Mouse (Mus musculus): ENCODE data around the gene Olfr667. TPM values are rescaled to one million over a fixed set of nuclear protein-coding genes. Genes with fewer than 3 reads are reported as not detected.
"Not testable (repeated sequence)": the region's sequence is repeated elsewhere in the genome, so short reads cannot be mapped to it uniquely, and the experiment has no call there.

The Olfr667 gene
- not detected in 2 replicates for polyA plus RNA-seq (2012; rRNA removed)

DNA sequence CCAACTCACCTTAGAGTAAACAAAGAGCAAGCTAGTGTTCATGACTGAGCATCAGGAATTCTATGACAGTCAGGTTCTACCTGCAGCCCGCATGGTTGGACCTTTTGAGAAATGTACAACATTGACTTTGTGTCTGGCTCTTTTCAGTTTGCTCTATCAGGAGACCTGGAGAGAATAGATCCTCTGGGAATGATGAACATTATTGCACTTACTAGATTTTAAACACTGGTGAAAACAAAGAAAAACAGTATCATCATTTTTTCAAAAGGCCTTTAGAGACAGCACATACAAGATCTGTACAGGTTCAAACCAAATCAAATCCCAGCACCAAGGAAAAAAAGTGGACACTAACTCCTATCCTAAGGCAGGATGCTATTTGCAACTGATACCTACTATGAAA lies at the start of gene Olfr667:
Gene Olfr667 (minus strand): TSS at position 101 of the 400 bp plus-strand sequence.
- H3K36me3 ChIP-seq (ENCODE audit: control insufficient read depth, insufficient read depth, low read length): no peaks in the 10 kb centered on the region
- no peak for DNase-seq
- TF ChIP-seq POLR2A (IDR thresholded peaks at IDR 0.05; ENCODE audit: control insufficient read depth, extremely low read depth, insufficient read depth, low read length, poor library complexity) (no peak), CTCF (IDR thresholded peaks at IDR 0.05; ENCODE audit: borderline replicate concordance, control insufficient read depth, extremely low read depth, insufficient read depth, low read length, poor library complexity) (no peak)
- H3K4me3 ChIP-seq (ENCODE audit: control insufficient read depth, insufficient read depth, low read length): no peak within 1 kb of the TSS
- WGBS: 95% methylated on average over 1 of the region's 1 CpGs
- H3K4me1 ChIP-seq (replicated peaks; ENCODE audit: control insufficient read depth, insufficient read depth, low read length): no peaks in the 10 kb centered on the region
- H3K27ac ChIP-seq (ENCODE audit: control insufficient read depth, insufficient read depth, low read length): no peak within 1 kb of the TSS
- no peaks in the 10 kb centered on the region for H3K27me3 ChIP-seq (ENCODE audit: control insufficient read depth, insufficient read depth, low read length)

DNA sequence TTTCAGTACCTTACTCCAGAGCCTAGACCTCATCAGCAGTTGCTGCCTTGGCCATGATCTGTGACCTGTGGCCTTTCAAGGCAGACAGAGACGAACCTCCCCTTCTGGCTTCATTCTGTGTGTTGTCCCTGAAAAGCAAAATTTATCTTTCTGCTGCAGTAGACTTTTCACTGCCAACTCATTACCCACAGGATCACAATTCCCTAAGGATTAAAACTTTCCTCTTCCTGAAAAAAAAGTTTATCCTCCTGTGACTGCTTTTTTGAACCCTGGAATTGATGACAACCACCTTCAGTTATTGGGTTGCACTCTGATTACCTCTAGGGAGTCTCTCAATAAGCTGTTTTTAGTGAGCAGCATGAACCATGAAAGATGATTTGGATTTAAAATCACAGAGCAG lies 41.2 kb upstream of the Olfr667 start, which contains the start of gene Olfr670:
Gene Olfr670 (minus strand): TSS at position 101 of the 400 bp plus-strand sequence.
- Histone ChIP-seq H3K4me1 (replicated peaks; ENCODE audit: control insufficient read depth, insufficient read depth, low read length) (no peaks in the 10 kb centered on the region), H3K4me3 (ENCODE audit: control insufficient read depth, insufficient read depth, low read length) (no peak within 1 kb of the TSS), H3K36me3 (ENCODE audit: control insufficient read depth, insufficient read depth, low read length) (no peaks in the 10 kb centered on the region), H3K27ac (ENCODE audit: control insufficient read depth, insufficient read depth, low read length) (no peak within 1 kb of the TSS), H3K27me3 (ENCODE audit: control insufficient read depth, insufficient read depth, low read length) (no peaks in the 10 kb centered on the region)
- TF ChIP-seq POLR2A (IDR thresholded peaks at IDR 0.05; ENCODE audit: control insufficient read depth, extremely low read depth, insufficient read depth, low read length, poor library complexity) (no peak), CTCF (IDR thresholded peaks at IDR 0.05; ENCODE audit: borderline replicate concordance, control insufficient read depth, extremely low read depth, insufficient read depth, low read length, poor library complexity) (no peak)
- WGBS: 72% methylated on average over 1 of the region's 1 CpGs
- DNase-seq: no peak

DNA sequence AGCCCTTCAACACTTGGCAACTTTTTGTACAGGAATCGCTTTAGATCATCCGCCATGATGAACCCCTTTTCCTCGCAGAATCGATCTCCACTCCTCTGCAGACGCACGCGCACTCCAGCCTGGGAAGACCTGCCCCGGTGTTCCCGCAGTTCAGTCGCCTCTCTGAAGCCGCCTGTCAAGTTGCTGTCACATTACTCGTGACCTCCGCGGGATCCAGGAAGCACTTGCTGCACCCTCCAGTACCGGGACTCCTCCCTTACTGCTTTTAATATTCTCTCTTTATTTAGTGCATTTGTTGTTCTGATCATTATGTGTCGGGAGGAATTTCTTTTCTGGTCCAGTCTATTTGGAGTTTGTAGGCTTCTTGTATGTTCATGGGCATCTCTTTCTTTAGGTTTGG lies 29.0 kb upstream of the Olfr667 start:
- not testable (repeated sequence) for H3K36me3 ChIP-seq (ENCODE audit: control insufficient read depth, insufficient read depth, low read length); H3K4me1 ChIP-seq (replicated peaks; ENCODE audit: control insufficient read depth, insufficient read depth, low read length); H3K4me3 ChIP-seq (ENCODE audit: control insufficient read depth, insufficient read depth, low read length); H3K27ac ChIP-seq (ENCODE audit: control insufficient read depth, insufficient read depth, low read length); DNase-seq; H3K27me3 ChIP-seq (ENCODE audit: control insufficient read depth, insufficient read depth, low read length)
- 95% methylated on average over 16 of the region's 16 CpGs for WGBS

DNA sequence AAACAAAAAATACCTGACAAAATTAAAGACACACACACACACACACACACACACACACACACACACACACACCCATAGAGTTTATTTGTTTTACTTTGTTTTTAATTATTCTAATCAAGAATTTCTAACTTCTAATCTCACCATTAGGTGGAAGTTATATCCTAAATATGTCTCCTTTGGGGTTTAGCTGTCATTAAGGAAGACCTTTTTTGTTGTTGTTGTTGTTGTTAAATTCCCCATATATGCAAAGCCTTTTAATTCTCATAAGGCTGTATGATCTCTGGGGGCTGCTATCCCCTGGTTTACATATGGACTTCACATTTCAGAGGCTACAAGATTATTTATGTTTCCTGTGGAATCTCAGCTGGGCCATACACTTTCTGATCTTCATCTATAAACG lies 12.7 kb upstream of the Olfr667 start, which contains the start of gene Olfr669:
Gene Olfr669 (plus strand): TSS at position 301 of the 400 bp plus-strand sequence.
- TF ChIP-seq CTCF (IDR thresholded peaks at IDR 0.05; ENCODE audit: borderline replicate concordance, control insufficient read depth, extremely low read depth, insufficient read depth, low read length, poor library complexity): no peak
- TF ChIP-seq POLR2A (IDR thresholded peaks at IDR 0.05; ENCODE audit: control insufficient read depth, extremely low read depth, insufficient read depth, low read length, poor library complexity): no peak
- no peak for DNase-seq
- 96% methylated on average over 1 of the region's 1 CpGs for WGBS
- Histone ChIP-seq H3K4me3 (ENCODE audit: control insufficient read depth, insufficient read depth, low read length) (no peak within 1 kb of the TSS), H3K4me1 (replicated peaks; ENCODE audit: control insufficient read depth, insufficient read depth, low read length) (no peaks in the 10 kb centered on the region), H3K27me3 (ENCODE audit: control insufficient read depth, insufficient read depth, low read length) (no peaks in the 10 kb centered on the region), H3K36me3 (ENCODE audit: control insufficient read depth, insufficient read depth, low read length) (no peaks in the 10 kb centered on the region), H3K27ac (ENCODE audit: control insufficient read depth, insufficient read depth, low read length) (no peak within 1 kb of the TSS)

DNA sequence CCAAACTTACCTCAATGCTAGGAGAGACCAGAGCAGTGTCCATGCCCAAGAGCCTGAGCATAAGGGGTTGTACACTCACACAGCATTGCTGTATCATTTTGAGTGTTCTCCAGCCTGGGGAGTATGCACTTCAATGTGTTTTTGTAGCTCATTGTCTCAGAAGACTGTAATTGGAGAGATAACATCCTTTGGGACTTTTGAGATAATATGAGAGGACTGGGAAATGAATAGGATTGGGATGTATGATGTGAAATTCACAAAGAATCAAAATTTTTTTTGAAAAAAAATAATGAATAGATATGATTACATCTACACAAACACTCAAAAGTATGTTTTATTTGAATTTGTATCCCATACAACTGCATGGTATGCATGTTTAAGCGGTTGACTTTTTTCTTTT lies 6.7 kb upstream of the Olfr667 start, which contains the start of gene Olfr668:
Gene Olfr668 (minus strand): TSS at position 101 of the 400 bp plus-strand sequence.
- Histone ChIP-seq H3K36me3 (ENCODE audit: control insufficient read depth, insufficient read depth, low read length) (no peaks in the 10 kb centered on the region), H3K27ac (ENCODE audit: control insufficient read depth, insufficient read depth, low read length) (no peak within 1 kb of the TSS), H3K4me3 (ENCODE audit: control insufficient read depth, insufficient read depth, low read length) (no peak within 1 kb of the TSS), H3K4me1 (replicated peaks; ENCODE audit: control insufficient read depth, insufficient read depth, low read length) (no peaks in the 10 kb centered on the region), H3K27me3 (ENCODE audit: control insufficient read depth, insufficient read depth, low read length) (no peaks in the 10 kb centered on the region)
- 75% methylated on average over 1 of the region's 1 CpGs for WGBS
- no peak for TF ChIP-seq CTCF (IDR thresholded peaks at IDR 0.05; ENCODE audit: borderline replicate concordance, control insufficient read depth, extremely low read depth, insufficient read depth, low read length, poor library complexity)
- no peak for TF ChIP-seq POLR2A (IDR thresholded peaks at IDR 0.05; ENCODE audit: control insufficient read depth, extremely low read depth, insufficient read depth, low read length, poor library complexity)
- DNase-seq: no peak

DNA sequence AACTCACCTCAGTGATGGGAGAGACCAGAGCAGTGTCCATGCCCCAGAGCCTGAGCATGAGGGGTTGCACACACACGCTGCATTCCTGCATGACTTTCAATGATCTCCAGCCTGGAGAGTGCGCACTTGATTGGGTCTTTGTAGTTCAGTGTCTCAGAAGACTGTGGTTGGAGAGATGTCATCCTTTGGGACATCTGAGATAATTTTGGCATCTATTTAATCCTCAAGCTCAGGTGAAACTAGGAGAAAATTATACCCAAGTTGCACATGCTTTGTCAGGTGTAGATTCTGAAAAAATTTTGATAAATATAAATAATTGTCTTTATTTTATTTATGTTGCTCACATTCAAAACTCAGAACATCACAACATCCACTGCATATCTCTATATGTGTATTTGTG lies 25.4 kb downstream of the Olfr667 start, which contains the start of gene Olfr666:
Gene Olfr666 (minus strand): TSS at position 101 of the 400 bp plus-strand sequence.
- TF ChIP-seq POLR2A (IDR thresholded peaks at IDR 0.05; ENCODE audit: control insufficient read depth, extremely low read depth, insufficient read depth, low read length, poor library complexity) (no peak), CTCF (IDR thresholded peaks at IDR 0.05; ENCODE audit: borderline replicate concordance, control insufficient read depth, extremely low read depth, insufficient read depth, low read length, poor library complexity) (no peak)
- no peak within 1 kb of the TSS for H3K27ac ChIP-seq (ENCODE audit: control insufficient read depth, insufficient read depth, low read length)
- 90% methylated on average over 2 of the region's 2 CpGs for WGBS

DNA sequence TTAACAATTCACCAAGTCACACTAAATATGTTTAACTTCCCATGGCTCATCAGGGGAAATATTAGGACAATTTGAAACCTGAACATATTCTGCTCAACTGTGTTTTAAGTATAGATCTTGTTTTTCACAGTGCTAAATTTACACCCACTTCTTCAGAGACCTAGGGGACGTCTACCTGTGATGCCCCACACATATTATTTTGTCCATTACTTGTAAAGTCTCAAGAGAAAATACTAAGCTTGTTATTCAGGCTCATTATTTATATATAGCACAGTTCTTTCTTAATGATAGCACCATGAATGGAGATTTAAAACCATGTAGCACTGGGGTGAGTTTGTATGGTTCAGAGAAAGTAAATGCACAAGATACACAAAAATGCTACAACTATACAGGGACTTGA lies 43.6 kb downstream of the Olfr667 start, which contains the start of gene Olfr665:
Gene Olfr665 (plus strand): TSS at position 301 of the 400 bp plus-strand sequence.
- DNase-seq: no peak
- no peaks in the 10 kb centered on the region for H3K4me1 ChIP-seq (replicated peaks; ENCODE audit: control insufficient read depth, insufficient read depth, low read length)
- TF ChIP-seq CTCF (IDR thresholded peaks at IDR 0.05; ENCODE audit: borderline replicate concordance, control insufficient read depth, extremely low read depth, insufficient read depth, low read length, poor library complexity) (no peak), POLR2A (IDR thresholded peaks at IDR 0.05; ENCODE audit: control insufficient read depth, extremely low read depth, insufficient read depth, low read length, poor library complexity) (no peak)
- no peak within 1 kb of the TSS for H3K4me3 ChIP-seq (ENCODE audit: control insufficient read depth, insufficient read depth, low read length)
- no peaks in the 10 kb centered on the region for H3K36me3 ChIP-seq (ENCODE audit: control insufficient read depth, insufficient read depth, low read length)
- 44% methylated on average over 1 of the region's 1 CpGs for WGBS
- H3K27me3 ChIP-seq (ENCODE audit: control insufficient read depth, insufficient read depth, low read length): no peaks in the 10 kb centered on the region
- no peak within 1 kb of the TSS for H3K27ac ChIP-seq (ENCODE audit: control insufficient read depth, insufficient read depth, low read length)

More for the DNA sequence above, 25.4 kb downstream of the Olfr667 start, which contains the start of gene Olfr666:
- Histone ChIP-seq H3K4me3 (ENCODE audit: control insufficient read depth, insufficient read depth, low read length) (no peak within 1 kb of the TSS), H3K36me3 (ENCODE audit: control insufficient read depth, insufficient read depth, low read length) (no peaks in the 10 kb centered on the region), H3K4me1 (replicated peaks; ENCODE audit: control insufficient read depth, insufficient read depth, low read length) (no peaks in the 10 kb centered on the region), H3K27me3 (ENCODE audit: control insufficient read depth, insufficient read depth, low read length) (no peaks in the 10 kb centered on the region)
- DNase-seq: no peak

Other genes with a start within 250 kb of the Olfr667 start
- gene Olfr661, start 235.0 kb downstream of the Olfr667 start, polyA plus RNA-seq (2012; rRNA removed): not detected in 2 replicates
- 0.08 and 0.12 TPM in 2 replicates for gene Usp17le, start 144.0 kb downstream of the Olfr667 start, polyA plus RNA-seq (2012; rRNA removed)
- not detected in 2 replicates for gene Usp17lb, start 78.9 kb downstream of the Olfr667 start, polyA plus RNA-seq (2012; rRNA removed)
- not detected in 2 replicates for gene Usp17la, start 64.5 kb downstream of the Olfr667 start, polyA plus RNA-seq (2012; rRNA removed)
- gene Olfr665, start 43.5 kb downstream of the Olfr667 start, polyA plus RNA-seq (2012; rRNA removed): not detected in 2 replicates
- not detected in 2 replicates for gene Olfr666, start 25.5 kb downstream of the Olfr667 start, polyA plus RNA-seq (2012; rRNA removed)
- gene Olfr668, start 6.6 kb upstream of the Olfr667 start, polyA plus RNA-seq (2012; rRNA removed): not detected in 2 replicates
- not detected in 2 replicates for gene Olfr669, start 12.8 kb upstream of the Olfr667 start, polyA plus RNA-seq (2012; rRNA removed)
- not detected in 2 replicates for gene Olfr670, start 41.1 kb upstream of the Olfr667 start, polyA plus RNA-seq (2012; rRNA removed)
- not detected in 2 replicates for gene Olfr671, start 57.6 kb upstream of the Olfr667 start, polyA plus RNA-seq (2012; rRNA removed)
- not detected in 2 replicates for gene Olfr672, start 80.5 kb upstream of the Olfr667 start, polyA plus RNA-seq (2012; rRNA removed)
- not detected in 2 replicates for gene Olfr675, start 107.0 kb upstream of the Olfr667 start, polyA plus RNA-seq (2012; rRNA removed)
- gene Olfr676, start 111.2 kb upstream of the Olfr667 start, polyA plus RNA-seq (2012; rRNA removed): not detected in 2 replicates
- gene Olfr677, start 129.9 kb upstream of the Olfr667 start, polyA plus RNA-seq (2012; rRNA removed): not detected in 2 replicates
- not detected in 2 replicates for gene Olfr678, start 143.0 kb upstream of the Olfr667 start, polyA plus RNA-seq (2012; rRNA removed)
- 0.01 TPM in 1 of 2 replicates, not detected in the other for gene Olfr679, start 159.7 kb upstream of the Olfr667 start, polyA plus RNA-seq (2012; rRNA removed)
- gene Olfr680-ps1, start 171.3 kb upstream of the Olfr667 start, polyA plus RNA-seq (2012; rRNA removed): not detected in 2 replicates
- gene Olfr681, start 195.4 kb upstream of the Olfr667 start, polyA plus RNA-seq (2012; rRNA removed): not detected in 2 replicates
- not detected in 2 replicates for gene Olfr683, start 225.5 kb upstream of the Olfr667 start, polyA plus RNA-seq (2012; rRNA removed)
- gene Olfr684, start 242.2 kb upstream of the Olfr667 start, polyA plus RNA-seq (2012; rRNA removed): not detected in 2 replicates